Mouse (Mus musculus) mature B cell (primary cell): ENCODE results near the gene Atp5b.

ENCODE experiments used
- in situ Hi-C: fragments of 300-500 bp; cut with MboI; formaldehyde crosslinking; loops from 2 replicates; pipeline ENCODE4 v1.14.3; 2019

Atp5b gene

GRCm38 (mm10) chr10:128096693-128097586 is 13.9 kb downstream of the Atp5b start:
- in situ Hi-C loops: no loop called here

- in situ Hi-C loops: no loop called here
Observed at GRCm38 (mm10) chr10:128097587-128097971, 14.5 kb downstream of the Atp5b start.

- in situ Hi-C loops: no loop called here
Observed at GRCm38 (mm10) chr10:128110103-128110761, 27.2 kb downstream of the Atp5b start.

- in situ Hi-C loops: no loop called here
Observed at GRCm38 (mm10) chr10:128111227-128111626, 28.2 kb downstream of the Atp5b start.

GRCm38 (mm10) chr10:128123833-128124232 is 40.8 kb downstream of the Atp5b start:
- in situ Hi-C loops: no loop called here

- in situ Hi-C loops: no loop called here
Observed at GRCm38 (mm10) chr10:128124831-128125230, 41.8 kb downstream of the Atp5b start.

- in situ Hi-C loops: no loop called here
Observed at GRCm38 (mm10) chr10:128125951-128126350, 42.9 kb downstream of the Atp5b start.

GRCm38 (mm10) chr10:128127497-128127896 is 44.4 kb downstream of the Atp5b start:
- in situ Hi-C loops: no loop called here

- in situ Hi-C loops: no loop called here
Observed at GRCm38 (mm10) chr10:128128143-128128542, 45.1 kb downstream of the Atp5b start.

- in situ Hi-C loops: no loop called here
Observed at GRCm38 (mm10) chr10:128131297-128131696, 48.2 kb downstream of the Atp5b start.

GRCm38 (mm10) chr10:128131812-128132211 is 48.7 kb downstream of the Atp5b start:
- in situ Hi-C loops: no loop called here

- in situ Hi-C loops: no loop called here
Observed at GRCm38 (mm10) chr10:128133650-128134332, 50.7 kb downstream of the Atp5b start.

- in situ Hi-C loops: no loop called here
Observed at GRCm38 (mm10) chr10:128135374-128135773, 52.3 kb downstream of the Atp5b start.
